ENCODE assay signal across 8 mouse cellular contexts in the genomic region with DNA sequence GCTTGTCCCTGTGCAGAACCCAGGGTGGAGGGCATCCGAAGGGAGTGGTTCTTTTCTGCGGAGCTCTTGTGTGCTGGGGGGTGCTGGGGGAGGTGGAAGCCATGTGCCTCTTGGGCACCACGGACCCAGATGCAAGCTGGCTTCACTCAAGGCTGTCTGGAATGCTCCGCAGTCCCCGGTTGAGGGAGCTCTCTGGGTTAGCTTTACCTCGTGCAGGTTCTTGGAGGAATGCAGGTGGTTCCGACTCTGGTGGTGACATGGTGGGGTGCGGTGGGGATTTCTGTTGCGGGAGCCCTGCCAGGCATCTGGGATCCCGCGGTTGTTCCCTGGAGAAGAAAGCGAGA. TPM values are rescaled to one million over a fixed set of nuclear protein-coding genes. Genes with fewer than 3 reads are reported as not detected.
DNase-seq lines count a peak whose midpoint lies in the region; ATAC-seq and TF ChIP-seq lines count a peak whose summit lies in the region.

No protein-coding gene starts in this region.

- peak overlapping the region; percentile 93 for H3K9ac ChIP-seq in heart, embryonic 12.5 days
- H3K9ac ChIP-seq in forebrain, postnatal 0 days = peak overlapping the region; percentile 83
- peak overlapping the region; percentile 94 for H3K9ac ChIP-seq in midbrain, embryonic 11.5 days (ENCODE audit: low read length)

- peak overlapping the region; percentile 89 for H3K4me3 ChIP-seq in heart, embryonic 12.5 days
- H3K4me3 ChIP-seq in thymus, adult 2 months (ENCODE audit: control insufficient read depth, insufficient read depth, low read length) = peak overlapping the region; percentile 96
- H3K4me3 ChIP-seq in forebrain, postnatal 0 days (ENCODE audit: low read depth, low read length) = peak overlapping the region; percentile 90
- H3K4me3 ChIP-seq in midbrain, embryonic 11.5 days (ENCODE audit: low read depth, low read length) = peak overlapping the region; percentile 62

- H3K4me2 ChIP-seq in heart, embryonic 12.5 days = peak overlapping the region; percentile 94
- H3K4me2 ChIP-seq in forebrain, postnatal 0 days (ENCODE audit: low read depth) = peak overlapping the region; percentile 85
- peak overlapping the region; percentile 97 for H3K4me2 ChIP-seq in midbrain, embryonic 11.5 days

- peak; percentile 8; the same call in 1 of the 2 replicates for ATAC-seq in heart, embryonic 12.5 days (ENCODE audit: insufficient number of reproducible peaks, low FRiP score)
- peak; percentile 28 for ATAC-seq in forebrain, postnatal 0 days
- ATAC-seq in midbrain, embryonic 11.5 days (ENCODE audit: low FRiP score) = peak; percentile 4

- DNase-seq in heart, adult 18-20 months = no peak
- DNase-seq in thymus, adult 2 months = no peak
- no peak for DNase-seq in thymus, postnatal 4 days
- DNase-seq in forebrain, postnatal 0 days = peak; percentile 38
- DNase-seq in midbrain, embryonic 11.5 days (ENCODE audit: low spot score, missing footprints) = no peak
- DNase-seq in embryo, embryonic 9.5 days (ENCODE audit: extremely low spot score) = no peak
- no peak for DNase-seq in embryo, embryonic 10.5 days (ENCODE audit: low spot score)

- H3K4me1 ChIP-seq in heart, embryonic 12.5 days (replicated peaks) = peaks cover 42% of the 10 kb centered on the region
- peaks cover 41% of the 10 kb centered on the region for H3K4me1 ChIP-seq in thymus, adult 2 months (replicated peaks; ENCODE audit: control insufficient read depth, insufficient read depth, low read length)
- H3K4me1 ChIP-seq in forebrain, postnatal 0 days (ENCODE audit: insufficient read depth) = peaks cover 27% of the 10 kb centered on the region
- peaks cover 29% of the 10 kb centered on the region for H3K4me1 ChIP-seq in midbrain, embryonic 11.5 days (ENCODE audit: control insufficient read depth, insufficient read depth, low read length)

- WGBS in heart, embryonic 12.5 days = under 1% methylated on average over 12 of the region's 12 CpGs
- 1% methylated on average over 12 of the region's 12 CpGs for WGBS in thymus, adult 2 months
- WGBS in forebrain, postnatal 0 days = under 1% methylated on average over 12 of the region's 12 CpGs
- 2% methylated on average over 12 of the region's 12 CpGs for WGBS in midbrain, embryonic 11.5 days

- H3K9me3 ChIP-seq in heart, embryonic 12.5 days (replicated peaks) = no peaks in the 10 kb centered on the region
- H3K9me3 ChIP-seq in forebrain, postnatal 0 days (ENCODE audit: low read length) = no peaks in the 10 kb centered on the region
- no peaks in the 10 kb centered on the region for H3K9me3 ChIP-seq in midbrain, embryonic 11.5 days (ENCODE audit: control insufficient read depth, low read length)

- 0 out of 2 replicates have a peak, but pooled peaks have one; percentile 24 for TF ChIP-seq POLR2A in thymus, adult 2 months (IDR thresholded peaks at IDR 0.05; ENCODE audit: control insufficient read depth, extremely low read depth, insufficient read depth, low read length, poor library complexity)

- H3K27me3 ChIP-seq in heart, embryonic 12.5 days (replicated peaks) = no peaks in the 10 kb centered on the region
- H3K27me3 ChIP-seq in thymus, adult 2 months (ENCODE audit: control insufficient read depth, insufficient read depth, low read length) = no peaks in the 10 kb centered on the region
- no peaks in the 10 kb centered on the region for H3K27me3 ChIP-seq in forebrain, postnatal 0 days (ENCODE audit: insufficient read depth, low read length)
- H3K27me3 ChIP-seq in midbrain, embryonic 11.5 days (ENCODE audit: control insufficient read depth, insufficient read depth, low read length) = no peaks in the 10 kb centered on the region

- peaks cover 38% of the 10 kb centered on the region for H3K36me3 ChIP-seq in heart, embryonic 12.5 days
- peaks cover 22% of the 10 kb centered on the region for H3K36me3 ChIP-seq in thymus, adult 2 months (ENCODE audit: control insufficient read depth, insufficient read depth, low read length)
- H3K36me3 ChIP-seq in forebrain, postnatal 0 days (ENCODE audit: insufficient read depth) = peaks cover 23% of the 10 kb centered on the region
- H3K36me3 ChIP-seq in midbrain, embryonic 11.5 days (ENCODE audit: control insufficient read depth, insufficient read depth, low read length) = peaks cover 22% of the 10 kb centered on the region

- TF ChIP-seq CTCF in thymus, adult 2 months (IDR thresholded peaks at IDR 0.05; ENCODE audit: borderline replicate concordance, control insufficient read depth, extremely low read depth, insufficient read depth, low read length, poor library complexity) = no peak
- TF ChIP-seq CTCF in forebrain, postnatal 0 days (IDR thresholded peaks at IDR 0.05; ENCODE audit: low read depth) = no peak

- peak overlapping the region; percentile 95 for H3K27ac ChIP-seq in heart, embryonic 12.5 days (ENCODE audit: poor library complexity, severe bottlenecking)
- peak overlapping the region; percentile 77 for H3K27ac ChIP-seq in thymus, adult 2 months (ENCODE audit: control insufficient read depth, insufficient read depth, low read length)
- H3K27ac ChIP-seq in forebrain, postnatal 0 days (ENCODE audit: low read depth, low read length) = peak overlapping the region; percentile 91; the same call in 1 of the 2 replicates
- peak overlapping the region; percentile 95 for H3K27ac ChIP-seq in midbrain, embryonic 11.5 days (ENCODE audit: low read depth, low read length)

RNA-seq across cellular contexts. Expression of gene Chd4, which starts 1.5 kb away (rescaled TPM):
- polyA plus RNA-seq in heart, embryonic 12.5 days (2016; fragmentation: Nextera tagmentation; extraction: Ambion mirVana) = 76.2 and 77.3 TPM in 2 replicates
- 100 to 1,000 TPM; 105 to 111 TPM for total RNA-seq in heart, adult 18-20 months (2021)
- polyA plus RNA-seq in thymus, adult 2 months (2012; rRNA removed) = 127 and 211 TPM in 2 replicates
- 121 and 141 TPM in 2 replicates for total RNA-seq in forebrain, postnatal 0 days (2014; rRNA removed)
- 53.3 and 72.6 TPM in 2 replicates for polyA plus RNA-seq in forebrain, postnatal 0 days (2015; fragmentation: Nextera tagmentation; extraction: Ambion mirVana)
- 96.9 and 99.3 TPM in 2 replicates for polyA plus RNA-seq in midbrain, embryonic 11.5 days (2014; fragmentation: Nextera tagmentation; extraction: Ambion mirVana)

RNA-seq across cellular contexts. Expression of gene Lpar5, which starts 29.6 kb away (rescaled TPM):
- polyA plus RNA-seq in heart, embryonic 12.5 days (2016; fragmentation: Nextera tagmentation; extraction: Ambion mirVana) = 0.24 and 0.31 TPM in 2 replicates
- total RNA-seq in heart, adult 18-20 months (2021) = under 1 TPM; 0.25 to 0.62 TPM
- 35.7 and 40.0 TPM in 2 replicates for polyA plus RNA-seq in thymus, adult 2 months (2012; rRNA removed)
- total RNA-seq in forebrain, postnatal 0 days (2014; rRNA removed) = 0.38 and 0.71 TPM in 2 replicates
- 0.59 and 0.61 TPM in 2 replicates for polyA plus RNA-seq in forebrain, postnatal 0 days (2015; fragmentation: Nextera tagmentation; extraction: Ambion mirVana)
- polyA plus RNA-seq in midbrain, embryonic 11.5 days (2014; fragmentation: Nextera tagmentation; extraction: Ambion mirVana) = 0.11 TPM in 1 of 2 replicates, not detected in the other

RNA-seq across cellular contexts. Expression of gene Nop2, which starts 34.4 kb away (rescaled TPM):
- 55.0 and 56.2 TPM in 2 replicates for polyA plus RNA-seq in heart, embryonic 12.5 days (2016; fragmentation: Nextera tagmentation; extraction: Ambion mirVana)
- total RNA-seq in heart, adult 18-20 months (2021) = 10 to 100 TPM; 19.2 to 20.1 TPM
- polyA plus RNA-seq in thymus, adult 2 months (2012; rRNA removed) = 26.4 and 28.6 TPM in 2 replicates
- total RNA-seq in forebrain, postnatal 0 days (2014; rRNA removed) = 47.2 and 56.0 TPM in 2 replicates
- polyA plus RNA-seq in forebrain, postnatal 0 days (2015; fragmentation: Nextera tagmentation; extraction: Ambion mirVana) = 39.6 and 43.5 TPM in 2 replicates
- 55.1 and 58.4 TPM in 2 replicates for polyA plus RNA-seq in midbrain, embryonic 11.5 days (2014; fragmentation: Nextera tagmentation; extraction: Ambion mirVana)

RNA-seq across cellular contexts. Expression of gene Iffo1, which starts 47.7 kb away (rescaled TPM):
- polyA plus RNA-seq in heart, embryonic 12.5 days (2016; fragmentation: Nextera tagmentation; extraction: Ambion mirVana) = 11.3 and 11.8 TPM in 2 replicates
- total RNA-seq in heart, adult 18-20 months (2021) = 1 to 10 TPM; 5.0 to 5.9 TPM
- 90.4 and 94.6 TPM in 2 replicates for polyA plus RNA-seq in thymus, adult 2 months (2012; rRNA removed)
- 24.6 and 28.8 TPM in 2 replicates for total RNA-seq in forebrain, postnatal 0 days (2014; rRNA removed)
- 12.8 and 18.3 TPM in 2 replicates for polyA plus RNA-seq in forebrain, postnatal 0 days (2015; fragmentation: Nextera tagmentation; extraction: Ambion mirVana)
- 8.4 and 8.6 TPM in 2 replicates for polyA plus RNA-seq in midbrain, embryonic 11.5 days (2014; fragmentation: Nextera tagmentation; extraction: Ambion mirVana)

RNA-seq across cellular contexts. Expression of gene Acrbp, which starts 47.8 kb away (rescaled TPM):
- polyA plus RNA-seq in heart, embryonic 12.5 days (2016; fragmentation: Nextera tagmentation; extraction: Ambion mirVana) = 5.1 and 6.9 TPM in 2 replicates
- total RNA-seq in heart, adult 18-20 months (2021) = 1 to 10 TPM in 1 of 2 experiments, under 1 TPM in 1; 0.99 to 2.7 TPM
- 70.8 and 89.5 TPM in 2 replicates for polyA plus RNA-seq in thymus, adult 2 months (2012; rRNA removed)
- total RNA-seq in forebrain, postnatal 0 days (2014; rRNA removed) = 11.3 and 12.2 TPM in 2 replicates
- polyA plus RNA-seq in forebrain, postnatal 0 days (2015; fragmentation: Nextera tagmentation; extraction: Ambion mirVana) = 11.4 and 13.8 TPM in 2 replicates
- polyA plus RNA-seq in midbrain, embryonic 11.5 days (2014; fragmentation: Nextera tagmentation; extraction: Ambion mirVana) = 9.2 and 10.8 TPM in 2 replicates

Comparison
In these comparisons a context has a peak if more than half of its experiments do, and no peak if none do; other contexts are left out.
1. RNA of gene Lpar5, which starts 29.6 kb away (polyA plus RNA-seq): 35.7 to 40.0 TPM in thymus, adult 2 months; 0.59 to 0.61 TPM in forebrain, postnatal 0 days, 0.24 to 0.31 TPM in heart, embryonic 12.5 days and 0.11 TPM in midbrain, embryonic 11.5 days; every median in the first group is over 10 times any median in the second.
2. Peak in every context shown above with its lines, with median percentiles within 50 percentile points of each other: ATAC-seq, H3K27ac ChIP-seq, H3K4me2 ChIP-seq, H3K4me3 ChIP-seq and H3K9ac ChIP-seq.